Mouse (Mus musculus) frontal cortex, postnatal 25 days (tissue): ENCODE data around the gene Pgbd5.

ENCODE experiments used
- DNase-seq, 2 experiments: peaks; one replicate each; pipeline ENCODE4 v3.0.0; 2022; ENCODE audit warnings: low spot score in 2 of 2

Pgbd5 gene

DNA sequence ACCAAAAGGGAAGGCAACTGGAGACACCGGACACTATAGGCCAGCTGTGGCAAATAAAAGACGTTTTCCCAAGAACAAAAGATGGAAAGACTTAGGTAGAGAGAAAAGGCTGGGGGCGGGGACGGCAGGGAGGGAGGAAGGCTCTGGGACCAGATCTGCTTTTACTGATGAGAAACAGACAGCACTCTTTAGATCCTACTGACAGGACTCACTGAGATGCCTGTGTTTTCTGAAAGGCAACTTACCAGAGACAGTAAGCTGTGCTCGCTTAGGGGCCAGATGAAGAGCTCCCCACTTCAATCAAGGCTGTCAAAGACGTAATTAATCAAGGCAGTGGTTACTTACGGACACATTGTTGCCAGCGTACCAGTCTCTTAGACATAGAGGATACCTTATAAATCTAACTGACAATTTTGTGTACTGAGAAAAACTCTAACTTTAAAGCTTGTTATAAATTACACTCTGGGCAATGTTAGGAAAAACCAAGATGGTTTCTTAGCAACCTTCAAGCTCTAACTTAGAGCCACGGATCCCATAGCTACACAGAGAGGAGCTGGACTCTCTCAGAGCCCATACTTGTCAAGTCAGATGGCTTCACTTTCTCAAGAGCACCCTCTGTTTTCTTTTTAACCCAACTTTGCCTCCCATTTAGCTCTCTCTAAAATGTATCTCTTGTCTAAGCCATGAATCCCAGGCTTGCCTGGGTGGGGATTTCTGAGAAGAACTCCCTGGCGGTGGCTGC is 47.0 kb downstream of the Pgbd5 start:
- DNase-seq, result no peak

DNA sequence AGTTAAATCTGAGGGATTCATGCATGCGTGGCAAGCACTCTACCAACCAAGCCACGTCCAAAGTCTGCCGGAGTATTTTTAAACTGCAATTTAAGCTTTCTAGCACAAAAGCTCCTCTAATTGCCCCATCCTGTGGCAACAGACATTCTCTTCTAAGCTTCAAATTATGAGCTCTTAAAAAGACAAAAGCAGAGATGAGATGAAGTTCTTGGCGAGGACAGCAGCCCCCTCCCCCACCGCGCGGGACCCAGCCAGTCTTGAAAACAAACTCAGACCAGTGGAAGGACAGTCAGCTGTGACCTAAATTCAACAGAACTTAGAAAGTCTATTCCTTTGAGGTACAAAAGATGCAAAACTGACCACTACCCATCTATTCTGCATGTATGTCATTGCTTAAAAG is 48.3 kb downstream of the Pgbd5 start:
- no peak for DNase-seq

DNA sequence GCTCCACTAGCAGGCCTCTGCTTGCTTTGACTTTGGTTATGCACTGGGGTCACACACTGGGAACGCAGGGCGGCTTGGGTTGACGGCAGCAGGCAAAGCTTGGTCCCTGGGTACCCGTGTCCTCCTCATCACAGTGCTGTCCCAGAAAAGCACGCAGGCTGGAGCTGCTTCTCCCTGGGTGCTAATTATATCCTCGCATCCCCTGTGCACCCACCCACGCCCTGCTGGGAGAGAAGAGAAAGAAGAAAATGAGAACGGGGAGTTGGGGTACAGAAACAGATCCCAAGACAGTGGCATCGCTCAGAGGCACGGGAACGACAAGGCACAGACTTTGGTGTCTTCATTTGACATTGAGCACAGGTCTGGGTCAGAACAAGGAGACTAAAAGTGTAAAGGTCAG is 50.0 kb downstream of the Pgbd5 start:
- peak; percentile 59 to 70 for DNase-seq

DNA sequence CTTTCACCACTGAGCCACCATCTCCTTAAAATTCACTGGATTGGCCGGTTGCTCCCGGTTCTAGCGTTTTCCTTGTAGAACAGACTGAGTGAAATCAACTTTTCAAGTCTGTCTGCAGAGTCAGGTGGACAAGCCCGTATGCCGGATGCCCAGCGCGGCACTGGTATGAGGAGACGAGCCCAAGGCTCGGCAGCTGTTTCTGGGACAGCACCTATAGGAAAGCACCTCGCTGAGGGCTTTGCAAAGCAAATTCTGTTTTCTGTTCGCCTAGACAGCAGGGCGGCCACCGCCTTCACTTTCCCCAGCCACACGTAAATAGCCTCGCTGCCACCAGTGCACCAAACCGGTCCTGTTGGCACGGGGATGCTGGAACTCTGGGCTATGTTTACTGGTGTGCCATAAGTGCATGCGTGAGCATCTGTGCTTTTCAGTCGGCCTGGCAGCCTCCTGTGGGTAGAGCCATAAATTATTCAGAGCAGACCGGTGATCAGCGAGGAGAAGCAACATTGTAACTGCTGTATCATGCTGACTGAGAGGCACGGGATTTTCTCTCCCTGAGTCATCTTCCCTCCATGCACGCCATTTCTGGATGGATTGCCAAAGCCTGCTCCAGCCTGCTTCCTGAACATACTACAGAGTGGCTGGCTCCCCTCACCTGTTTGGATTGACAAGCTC is 53.1 kb downstream of the Pgbd5 start:
- peak in 1 of 2 experiments; percentile 46 for DNase-seq

DNA sequence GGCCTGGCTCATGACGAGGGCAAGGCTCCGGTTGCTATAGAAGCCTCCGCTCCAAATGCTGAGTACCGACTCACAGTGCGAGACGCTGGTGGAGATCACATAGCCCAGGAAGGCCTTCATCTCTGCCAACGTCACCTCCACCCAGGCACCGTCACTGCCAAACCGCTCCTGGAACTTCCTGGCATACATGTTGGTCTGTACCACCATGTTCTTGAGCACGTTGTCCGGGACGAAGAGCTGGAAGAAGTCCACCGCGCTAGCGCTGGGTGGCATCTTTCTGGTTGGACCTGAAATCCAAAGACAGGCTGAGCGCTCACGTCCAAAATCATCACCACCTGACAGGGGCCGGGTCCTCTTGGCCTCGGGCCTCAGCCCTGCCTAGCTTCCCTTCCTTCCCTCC is 55.1 kb downstream of the Pgbd5 start:
- DNase-seq, result no peak

DNA sequence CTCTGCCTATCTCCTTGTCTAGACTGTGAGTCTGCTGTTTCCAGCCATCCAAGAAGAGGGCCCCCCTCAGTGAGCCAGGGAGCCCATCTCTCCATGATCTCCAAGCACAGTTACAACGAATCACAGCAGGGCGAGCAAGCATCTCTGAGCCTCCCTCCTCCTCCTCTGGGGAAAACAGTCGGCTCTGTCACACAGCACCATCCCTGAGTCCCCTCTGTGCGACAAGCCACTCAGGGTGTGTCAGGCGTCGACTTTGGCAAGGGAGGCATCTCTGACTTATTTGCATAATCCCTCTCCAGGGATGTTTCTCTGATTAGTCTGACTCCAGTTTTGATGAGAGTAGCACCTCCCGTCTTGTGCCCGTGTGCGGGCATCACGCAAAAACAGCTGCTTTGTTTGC is 57.2 kb downstream of the Pgbd5 start:
- no peak for DNase-seq

DNA sequence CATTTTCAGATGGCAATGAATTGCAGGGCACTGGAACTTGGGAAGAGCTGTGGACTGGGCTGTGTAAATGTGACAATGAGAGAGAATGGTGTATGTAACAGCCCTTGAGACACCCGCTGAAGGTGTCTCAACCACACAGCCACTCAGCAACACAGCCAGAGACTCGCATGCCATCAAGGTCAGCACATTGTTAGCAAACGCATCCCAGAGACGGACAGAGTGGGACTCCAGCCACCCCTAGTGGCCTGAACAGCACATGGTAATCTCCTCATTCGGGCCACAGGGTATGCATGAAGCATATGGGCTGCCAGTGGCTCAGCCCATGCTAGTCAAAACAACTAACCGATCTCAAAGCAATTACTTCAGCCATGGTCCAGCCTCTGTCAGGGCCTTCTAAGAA is 60.2 kb downstream of the Pgbd5 start:
- DNase-seq, result no peak

DNA sequence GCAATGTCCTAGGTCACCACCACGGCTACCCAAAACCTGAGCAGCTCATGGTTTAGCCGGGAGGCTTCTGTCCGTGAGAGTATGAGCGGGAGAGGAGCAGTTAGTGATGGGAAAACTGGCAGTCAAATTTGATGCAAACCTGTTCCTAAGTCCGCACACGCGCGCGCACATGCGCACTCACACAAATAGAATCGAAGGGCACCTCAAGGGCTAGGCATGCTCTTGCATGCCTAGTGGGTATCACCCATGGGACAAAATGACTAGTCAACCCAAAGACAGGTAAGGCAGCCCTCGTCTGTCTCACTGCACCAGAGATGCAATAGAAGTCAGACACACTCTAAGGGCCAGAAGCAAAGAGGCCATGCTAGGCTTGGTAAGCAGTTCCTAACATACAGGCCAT is 63.1 kb downstream of the Pgbd5 start:
- no peak for DNase-seq

DNA sequence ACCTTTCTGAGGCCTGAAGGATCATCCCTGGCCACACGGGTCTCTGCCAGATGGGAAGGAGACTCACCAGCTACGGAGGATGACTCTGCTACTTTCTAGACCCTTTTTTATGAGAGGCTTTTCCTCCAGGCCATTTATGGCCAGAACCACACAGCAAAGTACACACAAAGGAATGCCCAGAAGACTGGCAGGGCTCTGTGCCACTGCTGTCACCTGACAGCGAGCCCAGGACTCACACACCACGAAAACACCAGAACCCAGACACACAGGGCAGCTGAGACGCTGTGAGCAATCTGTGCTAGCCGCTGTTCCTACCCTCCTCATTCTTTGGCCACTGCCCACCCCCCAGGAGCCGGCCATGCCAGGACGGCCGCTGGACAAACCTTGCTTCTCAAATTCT is 63.7 kb downstream of the Pgbd5 start:
- no peak for DNase-seq

DNA sequence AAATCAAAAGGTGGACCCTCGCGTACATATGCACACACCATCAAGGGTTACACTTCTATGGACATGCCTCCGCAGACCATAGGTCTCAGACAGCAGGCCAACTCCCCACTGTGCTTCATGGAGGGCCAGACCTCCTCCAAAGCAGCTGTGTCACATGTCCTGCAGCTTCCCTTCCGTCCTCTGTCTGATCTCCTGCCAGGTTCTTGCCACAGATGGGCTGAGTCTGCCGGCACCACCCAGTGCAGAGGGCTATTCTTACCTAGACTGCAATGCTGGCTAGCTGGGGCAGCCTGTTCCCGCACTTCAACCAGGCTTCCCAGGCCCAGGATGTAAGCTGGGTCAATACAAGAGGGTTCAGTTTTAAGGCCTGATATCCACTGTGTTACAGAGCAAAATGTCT is 64.3 kb downstream of the Pgbd5 start:
- no peak for DNase-seq

DNA sequence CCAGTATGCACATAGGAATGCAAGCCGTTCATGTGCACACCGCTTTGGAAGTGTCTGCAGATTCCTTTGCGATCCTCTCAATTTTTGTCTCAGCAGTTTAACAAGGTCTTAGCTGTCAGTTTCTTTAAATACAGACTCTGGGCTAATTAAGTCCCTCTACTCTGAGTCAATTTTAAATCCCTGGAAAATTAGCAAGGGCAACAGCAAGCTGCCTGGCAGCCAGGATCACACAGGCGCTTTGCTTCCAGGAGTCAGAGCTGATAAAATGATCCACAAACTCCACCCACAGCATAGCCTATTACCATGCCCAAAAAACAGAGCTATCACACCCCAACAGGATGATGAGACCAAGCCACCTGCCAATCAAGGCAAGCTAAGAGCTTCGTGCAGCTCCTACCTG is 65.7 kb downstream of the Pgbd5 start:
- DNase-seq, result no peak

DNA sequence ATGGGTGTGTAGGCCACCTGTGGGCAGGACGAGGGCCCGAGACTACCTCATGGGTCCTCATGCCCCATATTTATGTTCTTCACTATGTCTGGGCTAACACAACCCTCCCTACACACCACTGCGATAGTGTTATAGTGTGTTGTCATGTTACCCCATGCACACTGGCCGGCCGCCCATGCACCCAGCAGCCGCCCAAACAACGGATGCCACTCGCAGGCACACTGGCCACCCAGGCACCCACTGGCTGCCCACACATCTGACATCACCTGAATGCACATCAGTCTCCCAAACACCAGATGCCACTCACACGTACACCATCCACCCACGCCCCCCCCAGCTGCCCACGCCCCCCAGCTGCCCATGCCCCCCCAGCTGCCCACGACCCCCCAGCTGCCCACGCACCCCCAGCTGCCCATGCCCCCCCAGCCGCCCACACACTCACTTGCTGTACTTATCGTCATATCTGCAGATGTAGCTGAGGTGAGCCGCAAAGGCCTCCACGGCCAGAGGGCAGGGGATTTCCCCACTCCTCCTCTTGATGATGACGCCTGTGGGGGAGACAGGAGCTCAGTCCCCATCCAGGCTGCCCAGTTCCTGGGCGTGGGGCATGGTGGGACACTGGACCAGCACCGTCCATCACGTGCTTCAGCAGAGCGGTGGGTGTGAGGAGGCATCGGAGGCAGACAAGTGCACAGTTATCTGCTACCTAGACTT is 67.9 kb downstream of the Pgbd5 start:
- DNase-seq, result no peak

DNA sequence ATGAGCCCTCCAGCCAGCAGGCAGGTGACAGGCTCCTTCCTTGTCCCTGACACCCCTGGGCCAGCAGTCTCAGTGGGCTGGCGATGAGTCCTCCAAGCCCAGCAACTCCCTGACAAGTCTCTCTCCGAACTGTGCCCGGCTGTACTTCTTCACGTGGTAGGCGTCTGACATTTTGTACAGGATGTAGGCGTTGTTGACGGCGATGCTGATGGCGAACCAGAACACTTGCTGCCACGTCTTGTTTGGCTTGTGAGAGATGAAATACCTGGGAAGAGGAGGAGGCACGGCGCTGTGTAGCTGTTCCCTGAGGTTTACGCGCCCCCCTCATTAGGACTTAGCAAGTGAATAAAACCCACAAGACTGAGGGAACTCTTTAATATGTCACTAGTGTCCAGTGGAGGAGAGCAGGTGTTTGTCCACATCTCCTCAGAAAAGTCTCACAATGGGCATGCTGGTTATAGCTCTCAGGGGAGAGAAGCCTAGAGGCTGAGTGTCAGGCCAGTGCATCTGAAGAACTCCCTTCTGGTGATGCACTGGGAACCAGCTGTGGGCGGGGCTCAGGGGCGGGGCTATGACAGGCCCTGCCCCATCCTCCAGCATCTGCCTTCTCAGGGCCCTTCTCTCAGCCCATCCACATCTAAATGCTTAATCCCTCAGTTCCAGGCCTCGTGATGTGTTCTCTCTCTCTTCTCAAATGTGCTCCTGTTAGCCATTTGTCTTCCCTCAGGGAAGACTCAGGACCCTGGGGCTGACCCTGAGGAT is 68.9 kb downstream of the Pgbd5 start:
- DNase-seq, result no peak

DNA sequence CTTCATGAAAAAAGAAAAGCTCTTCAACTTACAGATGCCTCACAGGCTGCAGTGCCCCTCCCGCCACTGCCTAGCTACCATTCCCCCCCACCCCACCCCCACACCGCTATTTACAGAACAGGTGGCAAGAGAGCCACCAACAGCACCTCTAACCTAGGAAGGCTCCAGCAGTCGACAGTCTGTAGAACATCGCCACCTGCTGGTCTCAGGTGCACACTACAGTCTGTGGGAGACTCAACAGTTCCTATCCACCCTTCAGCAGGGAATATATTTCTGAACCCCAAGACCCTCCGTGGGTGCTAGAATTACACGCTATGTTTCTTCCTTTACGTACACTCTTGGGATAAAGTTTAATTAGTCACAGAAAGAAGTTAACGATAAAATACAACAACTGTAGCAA is 71.2 kb downstream of the Pgbd5 start:
- DNase-seq, result peak in 1 of 2 experiments; percentile 63

DNA sequence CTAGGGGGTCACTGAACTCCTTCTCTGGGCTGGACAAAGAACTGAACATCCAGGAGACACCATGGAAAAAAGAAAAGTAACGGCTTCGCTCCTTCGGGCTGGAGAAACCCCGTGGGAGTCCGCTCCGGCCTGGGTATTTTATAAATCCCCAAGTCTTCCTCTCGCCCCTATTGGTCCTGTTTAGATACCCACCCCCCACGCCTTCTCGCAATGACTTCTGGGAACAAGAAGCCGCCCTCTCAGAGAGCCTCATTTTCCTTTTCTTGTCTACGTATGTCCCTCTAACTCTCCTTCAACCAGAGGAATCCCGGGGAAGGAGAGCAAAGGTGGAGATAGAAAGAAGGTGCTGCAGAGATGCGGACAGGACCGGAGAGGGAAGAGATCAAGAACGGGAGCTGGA is 76.1 kb downstream of the Pgbd5 start:
- DNase-seq, result no peak

DNA sequence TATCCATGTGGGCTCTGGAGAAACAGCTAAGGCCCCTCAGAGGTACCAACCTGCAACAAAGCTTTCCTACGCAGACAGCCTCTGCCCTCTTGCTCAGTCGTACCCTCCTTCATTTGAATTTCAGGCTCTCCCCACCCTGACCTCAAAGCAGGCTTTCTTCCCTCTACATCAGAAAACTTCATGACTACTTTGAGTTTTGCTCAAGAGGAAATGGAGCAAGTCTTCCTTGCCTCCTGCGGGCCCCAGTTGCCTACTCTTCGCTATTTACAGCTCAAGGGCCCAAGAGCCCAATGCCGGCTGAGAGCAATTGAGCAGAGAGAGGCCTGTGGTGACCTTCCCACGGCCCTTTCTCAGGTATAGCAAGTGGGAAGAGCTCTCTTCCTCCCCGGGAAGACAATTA is 76.9 kb downstream of the Pgbd5 start:
- DNase-seq, result no peak

DNA sequence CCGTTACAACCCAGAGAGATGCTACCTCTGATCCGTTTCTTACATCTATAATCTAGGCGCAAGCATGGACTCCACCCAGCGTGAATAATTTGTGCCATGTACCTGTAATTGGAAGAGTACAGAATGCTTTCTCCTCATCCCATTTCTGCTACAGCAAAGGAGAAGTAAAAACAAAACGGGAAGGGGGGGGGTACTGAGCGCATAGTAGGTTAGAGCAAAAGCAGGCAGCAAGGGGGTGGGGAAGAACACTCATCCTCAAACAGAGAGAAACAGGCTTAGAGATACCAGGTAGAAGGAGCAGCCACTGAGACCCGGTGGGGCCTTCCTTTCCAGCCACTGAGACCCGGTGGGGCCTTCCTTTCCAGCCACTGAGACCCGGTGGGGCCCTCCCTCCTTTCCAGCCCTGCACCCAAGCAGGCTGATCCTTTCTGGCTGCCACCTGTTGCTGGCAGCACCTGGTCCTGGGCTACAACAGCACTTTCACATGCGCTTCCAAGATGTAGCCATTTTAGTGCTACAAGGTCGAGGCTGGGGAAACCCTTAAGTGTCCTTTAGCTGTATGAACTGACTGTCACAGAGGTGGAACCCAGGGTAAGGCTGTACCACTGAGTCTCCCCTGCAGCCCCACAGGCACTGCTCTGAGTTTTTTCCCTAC is 77.6 kb downstream of the Pgbd5 start:
- DNase-seq, result no peak

DNA sequence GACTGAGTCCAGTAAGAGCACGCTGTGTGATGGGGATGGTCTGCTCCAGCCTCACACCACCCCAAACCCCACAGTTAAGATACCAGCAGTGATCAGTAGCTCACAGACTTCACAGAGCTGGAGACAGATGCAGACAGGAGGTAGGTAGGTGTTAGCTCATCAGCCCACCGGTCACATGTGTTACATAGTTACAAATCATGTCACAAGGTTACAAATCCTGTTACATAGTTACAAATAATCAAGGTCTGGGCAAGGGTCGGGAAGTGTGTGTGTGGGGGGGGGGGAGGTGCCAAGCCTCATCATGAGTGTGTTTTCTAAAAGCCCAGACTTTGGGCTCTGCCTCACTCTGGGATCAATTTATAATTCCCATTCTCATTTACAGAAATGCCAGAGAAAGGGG is 78.5 kb downstream of the Pgbd5 start:
- no peak for DNase-seq

DNA sequence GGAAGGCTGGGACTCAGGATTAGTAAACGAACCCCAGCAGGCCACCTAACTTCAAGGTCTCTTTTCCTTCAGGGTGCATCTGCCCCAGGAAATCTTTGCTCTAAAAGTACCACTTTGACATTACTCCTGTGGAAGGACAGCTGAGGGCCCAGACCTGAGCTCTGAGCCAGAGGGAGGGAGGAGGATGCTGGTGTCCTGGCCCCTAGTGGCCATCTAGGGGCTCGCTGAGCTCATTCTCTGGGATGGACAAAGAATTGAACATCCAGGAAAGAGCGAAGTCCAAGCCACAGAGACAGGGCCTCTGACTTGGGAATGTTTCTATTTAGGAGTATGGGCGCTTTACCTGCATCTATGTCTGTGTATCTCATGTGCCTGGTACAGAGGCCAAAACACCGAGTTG is 87.8 kb downstream of the Pgbd5 start:
- DNase-seq, result no peak

DNA sequence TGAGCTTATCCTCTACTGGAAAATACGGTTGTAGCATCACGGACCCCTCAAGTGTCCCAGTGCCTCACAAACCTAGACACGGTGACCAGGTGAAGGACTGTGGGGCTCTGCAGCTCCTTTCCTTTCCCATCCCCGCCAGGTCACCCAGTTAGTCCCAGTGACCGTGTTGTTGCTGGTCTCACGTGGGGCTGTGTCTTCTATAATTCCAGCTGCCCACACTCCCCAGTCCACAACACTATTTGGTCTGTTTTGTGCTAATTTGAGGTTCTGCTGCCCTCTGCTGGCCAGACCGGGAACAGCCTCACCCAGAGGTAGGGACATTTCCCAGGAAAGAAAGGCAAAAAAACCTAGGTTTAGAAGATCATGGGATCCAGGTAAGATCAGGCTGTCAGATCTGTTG is 89.8 kb downstream of the Pgbd5 start:
- peak; percentile 90 to 93 for DNase-seq

DNA sequence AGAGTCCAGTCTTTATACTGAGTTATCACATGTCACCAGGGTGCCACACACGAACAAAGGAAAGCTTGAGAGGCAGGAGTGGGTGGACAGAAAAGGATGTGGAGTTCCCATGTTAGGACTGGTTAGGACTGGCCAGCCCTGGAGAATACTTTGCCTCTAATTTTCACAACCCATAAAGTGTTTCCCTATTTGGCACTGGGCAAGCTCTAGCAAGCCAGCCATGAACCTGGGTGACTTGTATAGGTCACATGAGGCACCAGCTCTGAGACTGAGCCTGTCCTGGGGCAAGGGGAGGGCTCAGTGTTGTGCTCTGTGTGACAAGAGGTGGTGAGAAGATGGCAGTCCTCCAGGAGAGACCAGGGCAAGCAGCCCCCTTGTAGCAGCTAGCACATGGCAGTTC is 91.4 kb downstream of the Pgbd5 start:
- no peak for DNase-seq
